Comparison of ENCODE assay signal across 11 mouse cellular contexts in genomic region chr8:75233915-75234554, GRCm38 (mm10). TPM values are rescaled to one million over a fixed set of nuclear protein-coding genes. Genes with fewer than 3 reads are reported as not detected.
A peak's percentile ranks its signal among the peaks of the same experiment; 100 is the strongest.
DNase-seq lines count a peak whose midpoint lies in the region; ATAC-seq and TF ChIP-seq lines count a peak whose summit lies in the region.
"Had no signal": no experiment of that assay in that cellular context is flagged by ENCODE, and none has a peak within 500 bp of the region (broad histone marks: within the 10 kb centered on the region; RNA-seq: fewer than 3 reads in every experiment).

No protein-coding gene starts in this region.

- peak; percentile 31; the same call in 1 of the 2 replicates for TF ChIP-seq CTCF in liver, embryonic 14.5 days (IDR thresholded peaks at IDR 0.05; ENCODE audit: low read depth)

- H3K9ac ChIP-seq in forebrain, embryonic 16.5 days (replicated peaks; ENCODE audit: low read depth, low read length), result no peak overlapping the region
- no peak overlapping the region for H3K9ac ChIP-seq in forebrain, embryonic 13.5 days
- no peak overlapping the region for H3K9ac ChIP-seq in liver, embryonic 14.5 days (replicated peaks)
- no peak overlapping the region for H3K9ac ChIP-seq in liver, embryonic 11.5 days (ENCODE audit: low read depth, low read length)
- H3K9ac ChIP-seq: embryonic facial prominence, embryonic 15.5 days; liver, embryonic 13.5 days had no signal

- H3K4me3 ChIP-seq in forebrain, embryonic 16.5 days (replicated peaks; ENCODE audit: low read length), result no peak overlapping the region
- no peak overlapping the region for H3K4me3 ChIP-seq in forebrain, embryonic 13.5 days
- no peak overlapping the region for H3K4me3 ChIP-seq in liver, embryonic 14.5 days (ENCODE audit: insufficient read depth in 1 of 2, low read depth in 2 of 2, low read length in 2 of 2)
- no peak overlapping the region for H3K4me3 ChIP-seq in liver, embryonic 11.5 days (ENCODE audit: low read depth, low read length)
- H3K4me3 ChIP-seq: embryonic facial prominence, embryonic 15.5 days; liver, embryonic 13.5 days had no signal

- DNase-seq in liver, embryonic 14.5 days (ENCODE audit: low read depth in 3 of 3, low spot score in 3 of 3), result no peak
- no peak for DNase-seq in liver, embryonic 11.5 days (ENCODE audit: low spot score)
- DNase-seq in ZHBTc4 (ENCODE audit: low read depth, low spot score), result peak; percentile 31
- peak; percentile 42 for DNase-seq in left cerebral cortex, postnatal 4 days
- no peak for DNase-seq in yolk sac, embryonic 10.5 days (ENCODE audit: low spot score)
- DNase-seq in urinary bladder, adult 18-20 months (ENCODE audit: low spot score in 2 of 2), result no peak
- DNase-seq: liver, embryonic 13.5 days had no signal

- H3K4me2 ChIP-seq in forebrain, embryonic 16.5 days (ENCODE audit: low read length), result no peak overlapping the region
- no peak overlapping the region for H3K4me2 ChIP-seq in forebrain, embryonic 13.5 days
- H3K4me2 ChIP-seq in liver, embryonic 14.5 days (ENCODE audit: low read depth), result no peak overlapping the region
- H3K4me2 ChIP-seq in liver, embryonic 11.5 days, result no peak overlapping the region
- H3K4me2 ChIP-seq: embryonic facial prominence, embryonic 15.5 days; liver, embryonic 13.5 days had no signal

- intact Hi-C loops in left cerebral cortex, postnatal 4 days (cut with DNase I), result no loop called here

- ATAC-seq in forebrain, embryonic 16.5 days, result 0 out of 2 replicates have a peak, but pooled peaks have one; percentile 58
- ATAC-seq in forebrain, embryonic 13.5 days, result no peak
- no peak for ATAC-seq in liver, embryonic 14.5 days (ENCODE audit: insufficient read depth)
- no peak for ATAC-seq in liver, embryonic 11.5 days (replicated peaks; ENCODE audit: low FRiP score)

- H3K27ac ChIP-seq in forebrain, embryonic 16.5 days (ENCODE audit: low read length), result no peak overlapping the region
- H3K27ac ChIP-seq in forebrain, embryonic 13.5 days, result no peak overlapping the region
- no peak overlapping the region for H3K27ac ChIP-seq in liver, embryonic 14.5 days
- no peak overlapping the region for H3K27ac ChIP-seq in liver, embryonic 11.5 days (ENCODE audit: low read depth, low read length)
- H3K27ac ChIP-seq: embryonic facial prominence, embryonic 15.5 days; liver, embryonic 13.5 days had no signal

- 64% methylated on average over 4 of the region's 4 CpGs for WGBS in forebrain, embryonic 16.5 days
- WGBS in forebrain, embryonic 13.5 days, result 61% methylated on average over 4 of the region's 4 CpGs
- WGBS in liver, embryonic 14.5 days (ENCODE audit: insufficient replicate concordance), result 36% methylated on average over 4 of the region's 4 CpGs
- 58% methylated on average over 4 of the region's 4 CpGs for WGBS in liver, embryonic 11.5 days

- no peaks in the 10 kb centered on the region for H3K9me3 ChIP-seq in forebrain, embryonic 16.5 days (ENCODE audit: control insufficient read depth, low read length)
- no peaks in the 10 kb centered on the region for H3K9me3 ChIP-seq in forebrain, embryonic 13.5 days (replicated peaks)
- H3K9me3 ChIP-seq in liver, embryonic 14.5 days (ENCODE audit: control insufficient read depth, low read length), result no peaks in the 10 kb centered on the region
- H3K9me3 ChIP-seq in liver, embryonic 11.5 days (ENCODE audit: control insufficient read depth, low read length), result no peaks in the 10 kb centered on the region
- H3K9me3 ChIP-seq: embryonic facial prominence, embryonic 15.5 days; liver, embryonic 13.5 days had no signal

- TF ChIP-seq EP300 in liver, embryonic 14.5 days (IDR thresholded peaks at IDR 0.05; ENCODE audit: low read depth), result no peak

- no peaks in the 10 kb centered on the region for H3K4me1 ChIP-seq in forebrain, embryonic 16.5 days (replicated peaks; ENCODE audit: control insufficient read depth, insufficient read depth, low read length)
- H3K4me1 ChIP-seq in forebrain, embryonic 13.5 days, result no peaks in the 10 kb centered on the region
- no peaks in the 10 kb centered on the region for H3K4me1 ChIP-seq in liver, embryonic 14.5 days (replicated peaks; ENCODE audit: control insufficient read depth in 2 of 2, insufficient read depth in 2 of 2, low read length in 1 of 2)
- no peaks in the 10 kb centered on the region for H3K4me1 ChIP-seq in liver, embryonic 11.5 days (replicated peaks; ENCODE audit: control insufficient read depth, insufficient read depth, low read length)
- H3K4me1 ChIP-seq: embryonic facial prominence, embryonic 15.5 days; liver, embryonic 13.5 days had no signal

- H3K36me3 ChIP-seq in forebrain, embryonic 16.5 days (ENCODE audit: control insufficient read depth, insufficient read depth), result no peaks in the 10 kb centered on the region
- H3K36me3 ChIP-seq in forebrain, embryonic 13.5 days (ENCODE audit: poor library complexity, severe bottlenecking), result no peaks in the 10 kb centered on the region
- H3K36me3 ChIP-seq in liver, embryonic 14.5 days (replicated peaks; ENCODE audit: control insufficient read depth, insufficient read depth, low read depth), result no peaks in the 10 kb centered on the region
- H3K36me3 ChIP-seq in liver, embryonic 11.5 days (ENCODE audit: control insufficient read depth, insufficient read depth, low read length), result no peaks in the 10 kb centered on the region
- H3K36me3 ChIP-seq: embryonic facial prominence, embryonic 15.5 days; liver, embryonic 13.5 days had no signal

- H3K27me3 ChIP-seq in forebrain, embryonic 16.5 days (replicated peaks; ENCODE audit: control insufficient read depth, insufficient read depth, low read length), result no peaks in the 10 kb centered on the region
- H3K27me3 ChIP-seq in forebrain, embryonic 13.5 days, result no peaks in the 10 kb centered on the region
- H3K27me3 ChIP-seq in liver, embryonic 14.5 days (ENCODE audit: control insufficient read depth, insufficient read depth, low read length), result no peaks in the 10 kb centered on the region
- no peaks in the 10 kb centered on the region for H3K27me3 ChIP-seq in liver, embryonic 11.5 days (replicated peaks; ENCODE audit: control insufficient read depth, insufficient read depth, low read length)
- H3K27me3 ChIP-seq: embryonic facial prominence, embryonic 15.5 days; liver, embryonic 13.5 days had no signal

RNA-seq across cellular contexts. Expression of gene Rasd2, which starts 20.3 kb away (rescaled TPM):
- polyA plus RNA-seq in forebrain, embryonic 16.5 days (2015; fragmentation: Nextera tagmentation; extraction: Ambion mirVana), result 0.70 and 1.4 TPM in 2 replicates
- polyA plus RNA-seq in forebrain, embryonic 13.5 days (2015; fragmentation: Nextera tagmentation; extraction: Ambion mirVana), result 0.18 and 0.31 TPM in 2 replicates
- 0.04 TPM in 1 of 2 replicates, not detected in the other for polyA plus RNA-seq in liver, embryonic 14.5 days (2012; rRNA removed)
- not detected in 2 replicates for polyA plus RNA-seq in liver, embryonic 14.5 days (2014; fragmentation: Nextera tagmentation; extraction: Ambion mirVana)
- 0.05 TPM in 1 of 2 replicates, not detected in the other for polyA plus RNA-seq in liver, embryonic 11.5 days (2014; fragmentation: Nextera tagmentation; extraction: Ambion mirVana)
- 1 to 10 TPM; 7.8 to 9.8 TPM for total RNA-seq in left cerebral cortex, postnatal 4 days (2021)
- total RNA-seq: neutrophil, adult 5-6 weeks had no signal
- polyA plus RNA-seq: liver, embryonic 13.5 days had no signal

Comparison
In these comparisons a context has a peak if more than half of its experiments do, and no peak if none do; other contexts are left out.
1. DNase-seq: peak in ZHBTc4 (single experiment) and left cerebral cortex, postnatal 4 days (single experiment); none in liver, embryonic 14.5 days (0 of 3), liver, embryonic 11.5 days (single experiment), yolk sac, embryonic 10.5 days (single experiment) and urinary bladder, adult 18-20 months (0 of 2).